Mouse (Mus musculus): ENCODE data around the gene Cyp2d11. TPM values are rescaled to one million over a fixed set of nuclear protein-coding genes. Genes with fewer than 3 reads are reported as not detected.

Cyp2d11 gene
- polyA plus RNA-seq, 1 experiment, result not detected

DNA sequence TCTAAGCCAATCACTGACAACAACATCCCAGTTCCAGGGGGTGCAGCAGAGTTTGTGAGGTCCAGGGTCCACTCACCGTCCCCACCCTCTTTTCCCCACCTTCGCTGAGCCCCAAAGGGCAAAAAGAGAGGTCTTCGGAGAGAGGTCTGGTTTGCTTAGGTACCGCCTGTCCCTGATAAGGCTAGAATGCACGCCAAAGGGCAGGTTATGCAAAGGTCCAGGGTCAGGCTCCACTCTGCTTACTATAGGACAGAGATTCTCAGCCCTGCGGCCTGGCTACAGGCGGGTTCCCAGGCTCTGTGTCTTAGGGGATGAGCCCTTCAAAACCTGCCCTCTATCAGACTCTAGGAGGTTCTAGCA is 14.3 kb downstream of the Cyp2d11 start:
- 57% methylated on average over 7 of the region's 7 CpGs for WGBS
- no peaks in the 10 kb centered on the region for H3K4me1 ChIP-seq (ENCODE audit: control insufficient read depth, insufficient read depth, low read length)
- no peak for DNase-seq
- TF ChIP-seq CTCF (IDR thresholded peaks at IDR 0.05; ENCODE audit: borderline replicate concordance, insufficient read depth, low read depth, low read length) (no peak), POLR2A (IDR thresholded peaks at IDR 0.05; ENCODE audit: borderline replicate concordance, insufficient read depth, low read length) (no peak)
- H3K27ac ChIP-seq (ENCODE audit: insufficient read depth, low read length), result peak overlapping the region; percentile 32; the same call in 1 of the 2 replicates
- H3K27me3 ChIP-seq (ENCODE audit: control insufficient read depth, insufficient read depth, low read length), result no peaks in the 10 kb centered on the region
- peak overlapping the region; percentile 77 for H3K4me3 ChIP-seq (replicated peaks; ENCODE audit: insufficient read depth, low read depth, low read length)

DNA sequence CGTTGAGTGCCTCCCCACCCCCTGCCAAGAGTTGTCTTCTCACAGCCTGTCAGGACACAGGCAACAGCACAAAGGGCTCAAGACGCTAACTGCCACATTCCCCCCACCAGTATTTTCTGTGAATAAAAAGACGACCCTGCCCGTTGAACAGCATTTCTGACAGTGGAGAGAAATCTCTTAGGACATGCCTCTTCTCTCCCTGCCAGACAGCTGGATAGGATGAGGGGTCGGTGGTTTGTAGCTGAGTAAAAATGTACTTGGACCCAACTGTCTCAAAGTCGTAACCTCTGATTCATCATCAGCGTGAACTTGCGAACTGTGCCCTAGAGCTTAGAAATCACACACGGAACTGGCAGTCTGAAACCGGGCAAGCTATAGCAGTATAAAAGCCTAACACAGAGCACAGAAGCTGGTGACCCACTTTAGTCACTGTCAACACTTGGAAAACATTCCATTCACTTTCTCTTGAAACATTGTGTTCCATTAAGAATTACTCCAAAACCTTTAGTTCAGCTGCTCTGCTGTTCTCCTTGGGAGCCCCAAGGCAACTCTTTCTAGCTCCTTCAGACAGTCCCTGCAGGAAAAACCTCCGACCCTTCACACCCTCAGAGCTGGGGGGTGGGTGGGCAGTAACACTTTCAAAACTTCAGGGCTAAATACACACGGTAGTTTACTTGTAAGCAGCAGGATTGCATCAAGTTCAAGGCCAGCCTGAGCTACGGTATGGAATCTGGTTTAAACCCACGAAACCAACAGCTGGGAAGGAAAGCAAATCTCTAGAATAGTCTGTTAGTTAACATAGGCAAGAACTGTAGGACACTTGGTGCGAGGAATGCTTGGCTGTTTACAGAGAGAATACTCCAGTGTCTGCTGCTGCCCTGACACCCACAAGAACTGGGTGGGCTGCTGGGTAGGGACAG is 15.3 kb downstream of the Cyp2d11 start:
- 58% methylated on average over 15 of the region's 15 CpGs for WGBS
- no peak for TF ChIP-seq CTCF (IDR thresholded peaks at IDR 0.05; ENCODE audit: borderline replicate concordance, insufficient read depth, low read depth, low read length)
- TF ChIP-seq POLR2A (IDR thresholded peaks at IDR 0.05; ENCODE audit: borderline replicate concordance, insufficient read depth, low read length), result no peak
- peak overlapping the region; percentile 49; the same call in 1 of the 2 replicates for H3K27ac ChIP-seq (ENCODE audit: insufficient read depth, low read length)

GRCm38 (mm10) chr15:82377701-82378100 is 16.1 kb downstream of the Cyp2d11 start:
- peak overlapping the region; percentile 48; the same call in 1 of the 2 replicates for H3K27ac ChIP-seq (ENCODE audit: insufficient read depth, low read length)
- H3K27me3 ChIP-seq (ENCODE audit: control insufficient read depth, insufficient read depth, low read length), result no peaks in the 10 kb centered on the region
- no peak overlapping the region for H3K4me3 ChIP-seq (replicated peaks; ENCODE audit: insufficient read depth, low read depth, low read length)
- DNase-seq, result no peak
- H3K4me1 ChIP-seq (ENCODE audit: control insufficient read depth, insufficient read depth, low read length), result no peaks in the 10 kb centered on the region
- TF ChIP-seq POLR2A (IDR thresholded peaks at IDR 0.05; ENCODE audit: borderline replicate concordance, insufficient read depth, low read length), result no peak
- no peak for TF ChIP-seq CTCF (IDR thresholded peaks at IDR 0.05; ENCODE audit: borderline replicate concordance, insufficient read depth, low read depth, low read length)
- 72% methylated on average over 5 of the region's 5 CpGs for WGBS

More for the DNA sequence above, 15.3 kb downstream of the Cyp2d11 start:
- DNase-seq, result no peak
- no peaks in the 10 kb centered on the region for H3K4me1 ChIP-seq (ENCODE audit: control insufficient read depth, insufficient read depth, low read length)
- peak overlapping the region; percentile 9 for H3K4me3 ChIP-seq (replicated peaks; ENCODE audit: insufficient read depth, low read depth, low read length)
- H3K27me3 ChIP-seq (ENCODE audit: control insufficient read depth, insufficient read depth, low read length), result no peaks in the 10 kb centered on the region

GRCm38 (mm10) chr15:82376393-82377138 is 17.3 kb downstream of the Cyp2d11 start:
- WGBS, result 28% methylated on average over 17 of the region's 17 CpGs
- peak overlapping the region; percentile 59; the same call in 1 of the 2 replicates for H3K27ac ChIP-seq (ENCODE audit: insufficient read depth, low read length)
- DNase-seq, result peak; percentile 17 to 54

DNA sequence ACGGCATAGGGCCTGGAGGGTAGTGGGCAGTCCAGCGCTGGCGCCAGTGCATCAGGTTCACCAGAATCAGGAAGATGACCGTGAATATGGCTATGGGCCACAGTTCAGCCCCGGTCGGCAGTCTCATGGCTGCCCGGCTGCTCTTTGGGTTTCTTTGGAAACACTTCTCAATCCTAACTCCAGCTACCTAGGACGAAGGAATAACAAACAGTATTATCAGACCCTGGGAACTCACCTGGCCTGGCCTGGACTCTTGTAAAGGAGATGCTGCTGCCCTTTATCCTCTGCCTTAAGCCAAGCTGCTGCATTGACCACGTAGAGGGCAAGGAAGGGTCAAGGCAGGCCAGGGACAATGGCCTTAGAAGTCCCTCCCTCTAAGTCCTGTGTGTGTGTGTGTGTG is 18.0 kb downstream of the Cyp2d11 start:
- Histone ChIP-seq H3K4me1 (ENCODE audit: control insufficient read depth, insufficient read depth, low read length) (no peaks in the 10 kb centered on the region), H3K27ac (ENCODE audit: insufficient read depth, low read length) (no peak overlapping the region; the same call in 1 of the 2 replicates)
- WGBS, result 85% methylated on average over 9 of the region's 9 CpGs

More at GRCm38 (mm10) chr15:82376393-82377138, 17.3 kb downstream of the Cyp2d11 start:
- no peaks in the 10 kb centered on the region for H3K4me1 ChIP-seq (ENCODE audit: control insufficient read depth, insufficient read depth, low read length)
- no peaks in the 10 kb centered on the region for H3K27me3 ChIP-seq (ENCODE audit: control insufficient read depth, insufficient read depth, low read length)
- TF ChIP-seq POLR2A (IDR thresholded peaks at IDR 0.05; ENCODE audit: borderline replicate concordance, insufficient read depth, low read length), result no peak
- no peak for TF ChIP-seq CTCF (IDR thresholded peaks at IDR 0.05; ENCODE audit: borderline replicate concordance, insufficient read depth, low read depth, low read length)
- no peak overlapping the region for H3K4me3 ChIP-seq (replicated peaks; ENCODE audit: insufficient read depth, low read depth, low read length)

GRCm38 (mm10) chr15:82374437-82374836 is 19.4 kb downstream of the Cyp2d11 start:
- no peak for DNase-seq
- 62% methylated on average over 5 of the region's 5 CpGs for WGBS
- no peak overlapping the region for H3K27ac ChIP-seq (ENCODE audit: insufficient read depth, low read length)
- no peak overlapping the region for H3K4me3 ChIP-seq (replicated peaks; ENCODE audit: insufficient read depth, low read depth, low read length)
- TF ChIP-seq POLR2A (IDR thresholded peaks at IDR 0.05; ENCODE audit: borderline replicate concordance, insufficient read depth, low read length) (no peak), CTCF (IDR thresholded peaks at IDR 0.05; ENCODE audit: borderline replicate concordance, insufficient read depth, low read depth, low read length) (no peak)
- no peaks in the 10 kb centered on the region for H3K4me1 ChIP-seq (ENCODE audit: control insufficient read depth, insufficient read depth, low read length)
- H3K27me3 ChIP-seq (ENCODE audit: control insufficient read depth, insufficient read depth, low read length), result no peaks in the 10 kb centered on the region

More for the DNA sequence above, 18.0 kb downstream of the Cyp2d11 start:
- no peak for DNase-seq
- Histone ChIP-seq H3K4me3 (replicated peaks; ENCODE audit: insufficient read depth, low read depth, low read length) (no peak overlapping the region), H3K27me3 (ENCODE audit: control insufficient read depth, insufficient read depth, low read length) (no peaks in the 10 kb centered on the region)
- TF ChIP-seq POLR2A (IDR thresholded peaks at IDR 0.05; ENCODE audit: borderline replicate concordance, insufficient read depth, low read length), result no peak
- no peak for TF ChIP-seq CTCF (IDR thresholded peaks at IDR 0.05; ENCODE audit: borderline replicate concordance, insufficient read depth, low read depth, low read length)

DNA sequence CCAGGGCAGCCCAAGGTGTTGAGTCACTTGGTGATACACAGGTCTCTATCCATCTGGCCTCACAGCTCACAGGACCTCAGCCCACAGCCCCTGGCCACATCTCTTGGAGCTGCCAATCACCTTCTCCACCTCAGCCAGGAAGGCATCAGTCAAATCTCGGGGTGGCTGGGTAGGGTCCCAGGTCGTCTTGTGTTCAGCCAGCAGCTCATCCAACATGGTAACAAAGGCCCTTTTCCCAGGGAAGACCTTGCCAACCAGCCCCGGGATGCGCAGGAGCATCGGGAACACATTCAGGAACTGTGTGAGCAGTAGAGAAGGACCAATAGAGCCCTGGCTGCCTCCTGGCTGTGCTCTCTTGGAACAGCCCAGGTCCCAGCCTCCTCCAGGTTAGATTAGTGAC is 20.8 kb downstream of the Cyp2d11 start:
- Histone ChIP-seq H3K27ac (ENCODE audit: insufficient read depth, low read length) (no peak overlapping the region), H3K4me1 (ENCODE audit: control insufficient read depth, insufficient read depth, low read length) (no peaks in the 10 kb centered on the region), H3K27me3 (ENCODE audit: control insufficient read depth, insufficient read depth, low read length) (no peaks in the 10 kb centered on the region), H3K4me3 (replicated peaks; ENCODE audit: insufficient read depth, low read depth, low read length) (no peak overlapping the region)
- TF ChIP-seq POLR2A (IDR thresholded peaks at IDR 0.05; ENCODE audit: borderline replicate concordance, insufficient read depth, low read length) (no peak), CTCF (IDR thresholded peaks at IDR 0.05; ENCODE audit: borderline replicate concordance, insufficient read depth, low read depth, low read length) (no peak)
- DNase-seq, result no peak
- 58% methylated on average over 5 of the region's 5 CpGs for WGBS
